Comparison of ENCODE assay signal across 17 mouse cellular contexts in the genomic region with DNA sequence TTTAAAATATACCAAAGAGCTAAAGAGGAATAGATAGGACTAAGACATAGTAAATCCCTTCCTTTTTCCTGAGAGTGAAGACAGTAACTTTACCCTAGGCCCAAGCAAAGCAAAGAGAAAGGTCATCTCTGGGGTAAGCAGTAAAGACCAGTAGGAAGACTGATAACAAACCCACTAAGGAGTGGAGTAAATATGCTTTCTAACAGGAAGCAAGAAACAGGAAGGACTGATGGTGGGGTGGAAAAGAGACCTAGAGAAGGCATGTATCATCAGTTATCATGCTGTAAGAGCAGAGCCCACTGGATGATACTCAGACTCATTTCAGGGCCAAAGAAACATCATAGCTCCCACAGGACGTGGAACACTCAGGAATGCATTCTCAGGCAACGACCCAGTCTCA. TPM values are rescaled to one million over a fixed set of nuclear protein-coding genes. Genes with fewer than 3 reads are reported as not detected.
A peak's percentile ranks its signal among the peaks of the same experiment; 100 is the strongest.
DNase-seq lines count a peak whose midpoint lies in the region; ATAC-seq and TF ChIP-seq lines count a peak whose summit lies in the region.
"Had no signal": no experiment of that assay in that cellular context is flagged by ENCODE, and none has a peak within 500 bp of the region (broad histone marks: within the 10 kb centered on the region; RNA-seq: fewer than 3 reads in every experiment).

No protein-coding gene starts in this region.

- no peak for TF ChIP-seq POLR2A in small intestine, adult 2 months (IDR thresholded peaks at IDR 0.05; ENCODE audit: low read depth, low read length)
- no peak for TF ChIP-seq POLR2A in cerebellum, adult 2 months (IDR thresholded peaks at IDR 0.05; ENCODE audit: borderline replicate concordance, insufficient read depth, low read length)

- H3K4me1 ChIP-seq in intestine, embryonic 16.5 days (ENCODE audit: control insufficient read depth, insufficient read depth, low read length), result peaks cover 13% of the 10 kb centered on the region
- peaks cover 9% of the 10 kb centered on the region; the same call in 1 of the 2 replicates for H3K4me1 ChIP-seq in intestine, postnatal 0 days (replicated peaks; ENCODE audit: control insufficient read depth, insufficient read depth, low read length)
- H3K4me1 ChIP-seq in small intestine, adult 2 months (ENCODE audit: control insufficient read depth, insufficient read depth, insufficient read length, low read length), result peaks cover 14% of the 10 kb centered on the region; the same call in 1 of the 2 replicates
- H3K4me1 ChIP-seq in midbrain, embryonic 10.5 days, result peaks cover 6% of the 10 kb centered on the region
- peaks cover 16% of the 10 kb centered on the region; the same call in 1 of the 2 replicates for H3K4me1 ChIP-seq in cerebellum, adult 2 months (ENCODE audit: control insufficient read depth, insufficient read depth, low read length)

- H3K4me3 ChIP-seq in intestine, embryonic 16.5 days (ENCODE audit: low read length), result no peak overlapping the region
- no peak overlapping the region for H3K4me3 ChIP-seq in intestine, postnatal 0 days (ENCODE audit: low read depth, low read length)
- no peak overlapping the region for H3K4me3 ChIP-seq in small intestine, adult 2 months (ENCODE audit: low read depth, low read length)
- no peak overlapping the region for H3K4me3 ChIP-seq in midbrain, embryonic 10.5 days
- H3K4me3 ChIP-seq in cerebellum, adult 2 months (replicated peaks; ENCODE audit: insufficient read depth, low read depth, low read length), result no peak overlapping the region
- H3K4me3 ChIP-seq: embryonic facial prominence, embryonic 13.5 days; liver, embryonic 15.5 days; midbrain, embryonic 15.5 days had no signal

- TF ChIP-seq CTCF in intestine, postnatal 0 days (IDR thresholded peaks at IDR 0.05; ENCODE audit: low read depth), result no peak
- no peak for TF ChIP-seq CTCF in small intestine, adult 2 months (IDR thresholded peaks at IDR 0.05; ENCODE audit: extremely low read depth, insufficient read length, insufficient replicate concordance, low read depth, low read length)
- no peak for TF ChIP-seq CTCF in cerebellum, adult 2 months (IDR thresholded peaks at IDR 0.05; ENCODE audit: borderline replicate concordance, insufficient read depth, low read depth, low read length)

- H3K9me3 ChIP-seq in intestine, embryonic 16.5 days (ENCODE audit: control insufficient read depth, low read length), result no peaks in the 10 kb centered on the region
- no peaks in the 10 kb centered on the region for H3K9me3 ChIP-seq in intestine, postnatal 0 days (ENCODE audit: control insufficient read depth)
- no peaks in the 10 kb centered on the region for H3K9me3 ChIP-seq in midbrain, embryonic 10.5 days (replicated peaks)
- H3K9me3 ChIP-seq: embryonic facial prominence, embryonic 13.5 days; liver, embryonic 15.5 days; midbrain, embryonic 15.5 days had no signal

- H3K4me2 ChIP-seq in intestine, embryonic 16.5 days (ENCODE audit: low read depth, low read length), result 0 out of 2 replicates have a peak overlapping the region, but pooled peaks have one; percentile 5
- no peak overlapping the region for H3K4me2 ChIP-seq in intestine, postnatal 0 days (replicated peaks; ENCODE audit: low read depth)
- H3K4me2 ChIP-seq: embryonic facial prominence, embryonic 13.5 days; liver, embryonic 15.5 days; midbrain, embryonic 15.5 days had no signal

- DNase-seq in midbrain, embryonic 10.5 days (ENCODE audit: low spot score), result no peak
- no peak for DNase-seq in cerebellum, adult 2 months
- DNase-seq: adrenal gland, postnatal 14 days; cerebellum, adult 8-10 months; gastrocnemius, postnatal 10 days; heart, postnatal 4 days; lung, postnatal 4 days; thymus, postnatal 4 days had no signal

- WGBS in intestine, embryonic 16.5 days, result 34% methylated on average over 2 of the region's 2 CpGs
- 26% methylated on average over 2 of the region's 2 CpGs for WGBS in intestine, postnatal 0 days
- WGBS in small intestine, adult 2 months, result 57% methylated on average over 2 of the region's 2 CpGs
- WGBS in midbrain, embryonic 10.5 days, result 82% methylated on average over 2 of the region's 2 CpGs
- WGBS in cerebellum, adult 2 months, result 30% methylated on average over 2 of the region's 2 CpGs

- H3K36me3 ChIP-seq in intestine, embryonic 16.5 days (ENCODE audit: control insufficient read depth, insufficient read depth, low read length), result no peaks in the 10 kb centered on the region
- H3K36me3 ChIP-seq in intestine, postnatal 0 days (ENCODE audit: control insufficient read depth, insufficient read depth), result no peaks in the 10 kb centered on the region
- H3K36me3 ChIP-seq in small intestine, adult 2 months (ENCODE audit: control insufficient read depth, insufficient read depth, low read length), result no peaks in the 10 kb centered on the region
- H3K36me3 ChIP-seq in midbrain, embryonic 10.5 days, result no peaks in the 10 kb centered on the region
- H3K36me3 ChIP-seq: embryonic facial prominence, embryonic 13.5 days; liver, embryonic 15.5 days; midbrain, embryonic 15.5 days had no signal

- H3K27ac ChIP-seq in intestine, embryonic 16.5 days (ENCODE audit: low read length), result peak overlapping the region; percentile 6; the same call in 1 of the 2 replicates
- H3K27ac ChIP-seq in intestine, postnatal 0 days (ENCODE audit: low read depth, low read length), result no peak overlapping the region
- H3K27ac ChIP-seq in small intestine, adult 2 months (ENCODE audit: insufficient read depth, low read depth, low read length), result peak overlapping the region; percentile 3; the same call in 1 of the 2 replicates
- no peak overlapping the region for H3K27ac ChIP-seq in midbrain, embryonic 10.5 days (replicated peaks)
- H3K27ac ChIP-seq in cerebellum, adult 2 months (ENCODE audit: insufficient read depth, low read length), result no peak overlapping the region
- H3K27ac ChIP-seq: embryonic facial prominence, embryonic 13.5 days; hindbrain, postnatal 0 days; liver, embryonic 15.5 days; midbrain, embryonic 15.5 days had no signal

- no peak overlapping the region for H3K9ac ChIP-seq in intestine, embryonic 16.5 days (ENCODE audit: low read depth, low read length)
- H3K9ac ChIP-seq in intestine, postnatal 0 days (ENCODE audit: low read depth, low read length), result no peak overlapping the region
- H3K9ac ChIP-seq: embryonic facial prominence, embryonic 13.5 days; liver, embryonic 15.5 days; midbrain, embryonic 15.5 days had no signal

- no peaks in the 10 kb centered on the region for H3K27me3 ChIP-seq in intestine, embryonic 16.5 days (replicated peaks; ENCODE audit: control insufficient read depth, insufficient read depth, low read length)
- no peaks in the 10 kb centered on the region for H3K27me3 ChIP-seq in intestine, postnatal 0 days (replicated peaks; ENCODE audit: control insufficient read depth, insufficient read depth, low read length)
- H3K27me3 ChIP-seq in small intestine, adult 2 months (ENCODE audit: control insufficient read depth, insufficient read depth, low read length), result no peaks in the 10 kb centered on the region
- no peaks in the 10 kb centered on the region for H3K27me3 ChIP-seq in midbrain, embryonic 10.5 days (ENCODE audit: low read depth, poor library complexity, severe bottlenecking)
- no peaks in the 10 kb centered on the region for H3K27me3 ChIP-seq in cerebellum, adult 2 months (ENCODE audit: control insufficient read depth, insufficient read depth, low read length)
- H3K27me3 ChIP-seq: embryonic facial prominence, embryonic 13.5 days; liver, embryonic 15.5 days; midbrain, embryonic 15.5 days had no signal

- ATAC-seq in intestine, embryonic 16.5 days, result no peak
- ATAC-seq in intestine, postnatal 0 days, result no peak
- ATAC-seq in CD4-positive, CD25-positive, alpha-beta regulatory T cell, adult 4 months, result peak; percentile 67
- ATAC-seq in granulocyte monocyte progenitor cell, adult 5-6 weeks (replicated peaks; ENCODE audit: poor library complexity, severe bottlenecking), result peak; percentile 70
- ATAC-seq: hindbrain, postnatal 0 days; midbrain, embryonic 15.5 days had no signal

RNA-seq across cellular contexts. Expression of a gene that starts 10.4 kb away (rescaled TPM):
- polyA plus RNA-seq in intestine, embryonic 16.5 days (2015; fragmentation: Nextera tagmentation; extraction: Ambion mirVana), result 27.0 and 59.0 TPM in 2 replicates
- 87.7 and 92.6 TPM in 2 replicates for polyA plus RNA-seq in intestine, postnatal 0 days (2015; fragmentation: Nextera tagmentation; extraction: Ambion mirVana)
- 100 to 1,000 TPM in 1 of 2 experiments, 10 to 100 TPM in 1; 85.9 to 102 TPM for polyA plus RNA-seq in CD4-positive, CD25-positive, alpha-beta regulatory T cell, adult 4 months (2017; shearing (Covaris generic))
- 25.4 and 33.9 TPM in 2 replicates for total RNA-seq in granulocyte monocyte progenitor cell, adult 5-6 weeks (2014; fragmentation: Nextera tagmentation)
- total RNA-seq in granulocyte monocyte progenitor cell, adult 5-6 weeks (2017), result 33.6 and 46.5 TPM in 2 replicates
- 32.1 and 68.2 TPM in 2 replicates for polyA plus RNA-seq in small intestine, adult 2 months (2012; rRNA removed)
- polyA plus RNA-seq in midbrain, embryonic 10.5 days (2016; fragmentation: Nextera tagmentation; extraction: Ambion mirVana), result 52.5 and 52.7 TPM in 2 replicates
- 182 and 202 TPM in 2 replicates for polyA plus RNA-seq in cerebellum, adult 2 months (2012; rRNA removed)

Comparison
In these comparisons a context has a peak if more than half of its experiments do, and no peak if none do; other contexts are left out.
1. H3K27ac ChIP-seq: peak in intestine, embryonic 16.5 days (single experiment) and small intestine, adult 2 months (single experiment); none in intestine, postnatal 0 days (single experiment), midbrain, embryonic 10.5 days (single experiment) and cerebellum, adult 2 months (single experiment).
2. ATAC-seq: peak in CD4-positive, CD25-positive, alpha-beta regulatory T cell, adult 4 months (single experiment) and granulocyte monocyte progenitor cell, adult 5-6 weeks (single experiment); none in intestine, embryonic 16.5 days (single experiment) and intestine, postnatal 0 days (single experiment).